Mouse (Mus musculus) brain, embryonic 14.5 days (tissue): ENCODE results near the gene Trdmt1.

Experiments
- CTCF ChIP-seq: fragments of 200-500 bp; IDR thresholded peaks from 2 replicates; pipeline ENCODE4 v1.5.1; 2012; ENCODE audit warnings: inconsistent platforms, mild to moderate bottlenecking, moderate library complexity, borderline replicate concordance; ENCODE audit not compliant: insufficient read depth, insufficient read length; ENCODE audit errors: extremely low read depth
- POLR2A ChIP-seq: fragments of 200-500 bp; IDR thresholded peaks from 2 replicates; pipeline ENCODE4 v1.6.1; 2012; ENCODE audit warnings: mild to moderate bottlenecking, inconsistent platforms, borderline replicate concordance; ENCODE audit not compliant: poor library complexity, insufficient read depth, insufficient read length, severe bottlenecking; ENCODE audit errors: extremely low read depth

DNA sequence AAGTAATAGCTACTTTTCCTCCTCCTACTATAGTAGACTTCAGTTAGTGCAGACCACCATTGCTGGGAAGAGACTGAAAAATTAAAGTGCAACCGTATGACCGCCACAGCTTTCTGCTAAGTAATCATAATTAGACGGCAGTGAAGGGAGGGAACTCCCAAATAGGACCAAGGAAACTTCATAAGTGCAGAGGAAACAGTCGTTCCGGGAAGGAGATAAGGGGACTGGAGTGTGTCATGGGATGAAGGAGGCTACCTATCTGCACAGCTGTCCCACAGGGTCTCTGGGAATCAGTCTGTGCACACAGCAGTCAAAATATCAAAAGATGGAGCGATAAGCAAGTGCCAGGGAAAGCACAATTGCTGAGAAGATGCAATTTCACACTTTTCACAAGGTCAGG is 13.8 kb downstream of the Trdmt1 start:
- TF ChIP-seq CTCF (no peak), POLR2A (no peak)
